Mouse (Mus musculus) lung, postnatal 0 days (tissue): Measurements from ENCODE around the gene Syna.

Experiments
- CTCF ChIP-seq: IDR thresholded peaks from 2 replicates; pipeline ENCODE4 v1.5.1; 2016; ENCODE audit warnings: antibody characterized with exemption, mild to moderate bottlenecking
- EP300 ChIP-seq: IDR thresholded peaks from 2 replicates; pipeline ENCODE4 v1.6.1; 2016; ENCODE audit warnings: antibody characterized with exemption, mild to moderate bottlenecking, control low read depth

GRCm38 (mm10) chr5:134521131-134521530 is 38.8 kb downstream of the Syna start:
- no peak for TF ChIP-seq CTCF
- TF ChIP-seq EP300: no peak
